Mouse (Mus musculus) thymus, adult 2 months (tissue): ENCODE data around the gene Wdfy3.

Source experiments
- CTCF ChIP-seq: fragments of 200-500 bp; IDR thresholded peaks from 2 replicates; pipeline ENCODE4 v1.5.1; 2012; ENCODE audit warnings: mild to moderate bottlenecking, control low read depth, low read length, moderate library complexity, borderline replicate concordance; ENCODE audit not compliant: control insufficient read depth, poor library complexity, insufficient read depth; ENCODE audit errors: extremely low read depth
- POLR2A ChIP-seq: fragments of 200-500 bp; IDR thresholded peaks from 2 replicates; pipeline ENCODE4 v1.6.1; 2012; ENCODE audit warnings: mild to moderate bottlenecking, low read length, control low read depth, moderate library complexity; ENCODE audit not compliant: control insufficient read depth, poor library complexity, insufficient read depth; ENCODE audit errors: extremely low read depth

DNA sequence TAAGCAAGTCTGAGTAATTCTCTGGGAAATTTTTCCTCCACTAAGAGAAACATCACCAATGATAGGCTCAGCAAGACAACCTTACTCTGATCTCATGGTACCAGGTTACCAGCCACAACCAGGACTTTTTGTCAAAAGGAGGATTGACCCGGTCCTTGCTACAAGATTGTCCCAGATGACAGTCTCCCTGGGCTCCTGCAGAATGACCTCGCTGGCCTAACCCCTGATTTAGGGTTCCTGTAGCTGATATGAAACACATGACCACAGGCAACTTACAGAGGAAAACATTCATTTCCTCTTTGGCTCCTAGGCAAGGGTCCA lies 101.9 kb downstream of the Wdfy3 start:
- TF ChIP-seq CTCF (no peak), POLR2A (no peak)
